Mouse (Mus musculus) kidney, adult 8-10 months (tissue): ENCODE data around the gene Gemin6.
A peak's percentile ranks its signal among the peaks of the same experiment; 100 is the strongest.
"Not testable (repeated sequence)": the region's sequence is repeated elsewhere in the genome, so short reads cannot be mapped to it uniquely, and the experiment has no call there.

Experiments used
- DNase-seq, 2 experiments: peaks; one replicate each; pipeline ENCODE4 v3.0.0; 2022

Gene Gemin6

GRCm38 (mm10) chr17:80224326-80225116 lies at the start of gene Gemin6:
Gemin6 (plus strand) TSS chr17:80224441.
- DNase-seq, result peak; percentile 85 to 87

GRCm38 (mm10) chr17:80174699-80175385 lies 49.4 kb upstream of the Gemin6 start:
- DNase-seq, result no peak

DNA sequence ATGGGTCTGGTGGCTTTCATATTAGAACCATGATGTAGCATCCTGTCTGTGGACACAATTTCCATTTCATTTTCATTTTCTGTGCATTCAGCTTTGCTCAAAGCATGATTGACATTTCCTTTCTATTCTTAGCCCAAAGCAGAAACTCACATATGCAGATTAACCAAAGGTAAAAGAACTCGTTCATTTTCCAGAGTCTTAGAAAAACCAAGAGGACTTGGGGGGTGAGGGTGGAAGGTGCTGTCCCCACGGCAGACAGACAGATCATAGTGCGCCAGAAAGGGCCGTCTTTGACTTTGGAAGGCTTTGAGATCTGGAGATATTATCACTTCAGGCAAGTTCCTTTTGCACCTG lies 48.9 kb upstream of the Gemin6 start:
- DNase-seq, result no peak

GRCm38 (mm10) chr17:80175966-80176365 lies 48.3 kb upstream of the Gemin6 start:
- no peak for DNase-seq

DNA sequence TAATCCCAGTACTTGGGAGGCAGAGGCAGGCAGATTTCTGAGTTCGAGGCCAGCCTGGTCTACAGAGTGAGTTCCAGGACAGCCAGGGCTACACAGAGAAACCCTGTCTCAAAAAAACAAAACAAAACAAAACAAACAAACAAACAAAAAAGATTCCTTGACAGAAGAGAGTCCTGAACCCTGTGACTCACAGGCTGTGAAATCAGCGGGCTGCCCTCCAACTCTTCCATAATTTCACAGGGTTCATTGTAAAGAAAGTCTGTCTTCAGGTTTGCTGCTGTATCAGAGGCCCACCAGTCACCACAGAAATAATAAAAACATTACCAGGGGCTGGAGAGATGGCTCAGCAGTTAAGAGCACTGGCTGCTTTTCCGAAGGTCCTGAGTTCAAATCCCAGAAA lies 45.4 kb upstream of the Gemin6 start:
- DNase-seq, result not testable (repeated sequence)

GRCm38 (mm10) chr17:80179959-80180358 lies 44.3 kb upstream of the Gemin6 start:
- peak; percentile 67 for DNase-seq

- DNase-seq, result no peak
Observed at GRCm38 (mm10) chr17:80180468-80180867, 43.8 kb upstream of the Gemin6 start.

DNA sequence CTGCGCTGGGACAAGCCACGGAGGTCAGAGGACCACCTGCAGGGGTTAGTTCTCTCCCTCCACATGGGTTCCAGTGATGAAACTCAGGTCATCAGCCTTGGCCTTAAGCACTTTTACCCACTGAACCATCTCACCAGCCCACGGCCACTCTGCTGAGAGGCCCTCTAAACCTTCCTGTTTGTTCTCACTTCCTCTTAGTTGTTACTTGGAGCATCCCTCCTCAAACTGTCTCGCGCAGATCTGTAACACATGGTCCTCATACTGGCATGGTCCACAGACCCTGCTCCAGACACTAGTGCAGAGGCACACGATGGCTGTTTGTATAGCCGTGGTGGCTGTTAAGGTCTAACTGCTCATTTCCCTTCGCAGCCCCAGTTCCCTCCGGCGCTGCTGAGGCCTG lies 40.6 kb upstream of the Gemin6 start:
- DNase-seq, result no peak

GRCm38 (mm10) chr17:80193075-80193474 lies 31.2 kb upstream of the Gemin6 start:
- no peak for DNase-seq

DNA sequence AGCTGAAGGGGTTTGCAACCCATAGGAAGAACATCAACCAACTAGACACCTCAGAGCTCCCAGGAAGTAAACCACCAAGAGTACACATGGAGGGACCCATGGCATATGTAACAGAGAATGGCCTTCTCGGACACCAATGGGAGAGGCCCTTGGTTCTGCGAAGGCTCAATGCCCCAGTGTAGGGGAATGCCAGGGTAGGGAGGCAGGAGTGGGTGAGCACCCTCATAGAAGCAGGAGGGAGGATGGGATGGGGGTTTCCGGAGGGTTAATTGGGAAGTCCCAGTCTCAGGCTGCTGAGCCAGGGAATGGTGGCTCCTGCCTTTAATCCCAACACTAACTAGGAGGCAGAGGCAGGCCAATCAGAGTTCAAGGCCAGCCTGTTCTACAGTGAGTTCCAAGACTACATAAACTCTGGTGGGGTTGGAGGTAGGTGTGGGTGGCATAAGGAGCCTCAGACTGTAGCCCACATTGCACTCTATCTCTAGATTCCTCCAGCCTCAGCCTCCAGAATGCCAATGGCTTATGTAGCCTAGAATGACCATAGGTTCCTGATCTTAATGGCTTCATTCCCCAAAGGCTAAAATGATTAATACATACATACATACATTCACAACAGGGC lies 25.0 kb upstream of the Gemin6 start:
- DNase-seq, result no peak

- DNase-seq, result no peak
Observed at GRCm38 (mm10) chr17:80205657-80206056, 18.6 kb upstream of the Gemin6 start.

DNA sequence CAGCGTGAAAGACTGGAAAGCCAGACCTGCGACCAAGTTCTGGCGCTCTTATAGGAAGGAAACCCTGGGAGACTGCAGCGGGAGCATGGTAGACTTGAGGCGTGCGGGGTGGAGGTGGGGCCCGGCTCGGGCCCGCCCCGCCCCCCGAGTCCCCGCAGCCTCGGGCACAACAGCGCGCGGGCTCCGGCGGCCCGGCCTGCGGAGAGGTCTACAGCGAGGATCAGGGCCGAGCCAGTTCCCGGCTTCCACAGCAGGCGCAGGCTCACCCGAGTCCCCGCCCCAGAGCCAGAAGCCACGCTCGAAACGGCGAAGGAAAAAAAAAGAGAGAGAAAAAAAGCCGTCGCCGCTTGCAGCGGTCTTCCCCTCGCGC lies 18.0 kb upstream of the Gemin6 start:
- DNase-seq, result no peak

- DNase-seq, result peak; percentile 97 to 98
Observed at GRCm38 (mm10) chr17:80206671-80207581, 17.3 kb upstream of the Gemin6 start, which contains the start of the genes Srsf7 and Ttc39d. Srsf7 (minus strand) TSS chr17:80207307. Ttc39d (plus strand) TSS chr17:80207460.

DNA sequence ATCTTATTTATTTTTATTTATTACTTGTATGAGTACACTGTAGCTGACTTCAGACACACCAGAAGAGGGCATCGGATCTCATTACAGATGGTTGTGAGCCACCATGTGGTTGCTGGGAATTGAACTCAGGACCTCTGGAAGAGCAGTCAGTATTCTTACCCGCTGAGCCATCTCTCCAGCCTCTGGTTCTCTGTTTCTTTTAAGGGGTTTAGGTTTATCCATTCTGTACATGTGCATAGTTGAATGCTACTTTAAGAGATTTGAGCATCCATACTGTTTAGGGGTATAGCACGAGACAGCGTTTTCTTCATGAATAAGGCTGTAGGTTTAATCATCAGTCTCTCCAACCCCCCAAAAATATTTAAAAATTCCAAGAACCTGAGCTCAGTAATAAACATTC lies 10.2 kb upstream of the Gemin6 start:
- DNase-seq, result not testable (repeated sequence)

DNA sequence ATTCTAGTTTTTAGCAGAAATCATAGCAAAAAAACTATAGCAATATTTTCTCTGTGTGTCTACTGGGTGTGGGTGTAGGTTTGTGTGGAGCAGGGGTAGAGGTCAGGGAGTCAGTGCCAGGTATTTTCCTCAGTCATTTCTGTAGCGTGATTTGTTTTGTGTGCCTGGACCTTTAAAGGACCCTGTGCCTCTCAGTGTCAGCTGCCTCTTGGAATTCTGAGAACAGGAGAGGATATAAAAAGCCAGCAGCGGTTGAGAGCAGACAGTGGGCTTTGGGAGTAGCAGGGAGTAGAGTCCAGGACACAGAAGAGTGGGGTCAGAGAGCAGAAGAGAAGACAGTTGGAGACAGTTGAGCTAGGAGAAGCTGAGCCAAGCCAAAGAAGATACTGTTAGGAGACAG lies 4.1 kb upstream of the Gemin6 start:
- DNase-seq, result no peak

DNA sequence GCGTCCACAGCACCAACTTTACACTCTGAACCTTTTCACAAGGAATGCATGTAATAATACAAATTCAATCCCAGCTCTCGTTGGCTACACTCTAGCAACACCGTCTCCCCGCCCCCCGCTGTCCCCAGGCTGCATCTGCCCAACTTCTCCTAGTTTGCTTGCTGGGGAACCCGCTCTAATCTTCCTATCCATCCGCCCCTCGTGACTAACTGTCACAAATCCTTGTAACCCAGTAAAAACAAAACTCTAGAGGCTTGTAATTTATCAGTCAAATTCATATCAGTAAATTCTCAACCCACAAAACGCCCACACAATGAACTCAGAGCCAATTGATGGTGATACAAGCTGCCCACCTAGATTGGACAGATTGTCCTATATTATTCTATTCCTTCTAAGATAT lies 3.0 kb upstream of the Gemin6 start:
- no peak for DNase-seq

GRCm38 (mm10) chr17:80221890-80222628 lies 2.2 kb upstream of the Gemin6 start:
- DNase-seq, result peak in 1 of 2 experiments; percentile 32

DNA sequence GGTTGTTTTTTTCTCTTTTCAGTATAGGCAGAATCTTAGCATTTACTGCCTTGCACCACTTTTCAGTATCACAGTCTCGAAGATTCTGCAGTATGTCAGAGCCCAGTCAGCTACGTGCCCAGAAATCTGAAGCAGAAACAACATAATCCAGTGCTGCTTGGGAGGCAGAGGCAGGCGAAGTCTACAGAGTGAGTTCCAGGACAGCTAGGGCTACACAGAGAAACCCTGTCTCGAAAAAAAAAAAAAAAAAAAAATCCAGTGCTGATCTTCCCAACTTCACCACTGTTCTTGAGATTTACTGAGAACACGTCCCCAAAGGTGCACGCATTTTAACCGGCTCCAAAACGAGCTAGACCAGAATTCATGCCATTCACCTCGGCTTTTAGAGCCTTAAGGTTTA lies 412 bp upstream of the Gemin6 start:
- DNase-seq, result no peak

- DNase-seq, result not testable (repeated sequence)
Observed at GRCm38 (mm10) chr17:80225142-80225541, 901 bp downstream of the Gemin6 start.

- DNase-seq, result no peak
Observed at GRCm38 (mm10) chr17:80229396-80229795, 5.2 kb downstream of the Gemin6 start.

- no peak for DNase-seq
Observed at GRCm38 (mm10) chr17:80233844-80234243, 9.6 kb downstream of the Gemin6 start.

DNA sequence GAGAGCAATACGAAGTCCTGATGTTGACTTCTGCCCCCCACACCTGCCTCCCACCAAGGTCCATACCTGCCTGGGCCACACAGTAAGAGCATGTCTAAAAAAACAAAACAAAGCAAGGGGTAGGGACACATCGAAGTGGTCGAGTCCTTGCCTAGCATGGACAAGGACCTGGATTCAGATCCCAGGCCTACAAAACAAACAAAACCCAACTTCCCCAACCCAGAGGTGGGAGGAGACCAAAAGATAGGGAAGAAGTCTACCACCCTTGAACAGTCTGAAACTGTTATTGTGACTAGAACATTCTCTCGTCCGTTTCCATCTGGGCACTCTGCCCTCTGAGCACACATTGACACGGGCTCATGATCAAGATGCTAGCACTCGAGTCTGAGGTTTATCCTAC lies 10.1 kb downstream of the Gemin6 start:
- no peak for DNase-seq
